Mouse (Mus musculus): ENCODE measurements at regions not wholly inside any gene's neighbourhood (a gene's known extent, or its start where the extent isn't known, plus 50 kb on each side); places are given as distances from the start of the nearest gene placed in this dataset.

DNA sequence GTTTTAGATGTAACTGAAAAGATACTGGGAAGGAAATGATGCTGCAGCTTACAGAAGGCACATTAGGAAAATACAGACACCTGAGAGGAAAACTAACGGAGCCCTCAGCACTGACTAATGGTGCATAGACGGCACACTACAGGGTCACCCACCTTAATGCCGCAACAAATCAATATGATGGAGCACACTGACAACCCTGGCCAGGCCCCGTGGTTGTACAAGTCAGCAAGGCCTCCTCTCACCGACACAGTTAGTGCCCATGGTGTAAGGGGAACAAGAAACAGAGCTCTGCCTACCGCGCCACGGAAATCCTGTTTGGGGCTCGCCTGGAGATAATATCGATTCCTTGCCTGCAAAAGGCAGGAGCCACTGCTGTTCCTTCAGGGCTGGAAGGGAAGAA, 273.9 kb downstream of the Prim2 start:
- WGBS, result 81% methylated on average over 10 of the region's 10 CpGs

DNA sequence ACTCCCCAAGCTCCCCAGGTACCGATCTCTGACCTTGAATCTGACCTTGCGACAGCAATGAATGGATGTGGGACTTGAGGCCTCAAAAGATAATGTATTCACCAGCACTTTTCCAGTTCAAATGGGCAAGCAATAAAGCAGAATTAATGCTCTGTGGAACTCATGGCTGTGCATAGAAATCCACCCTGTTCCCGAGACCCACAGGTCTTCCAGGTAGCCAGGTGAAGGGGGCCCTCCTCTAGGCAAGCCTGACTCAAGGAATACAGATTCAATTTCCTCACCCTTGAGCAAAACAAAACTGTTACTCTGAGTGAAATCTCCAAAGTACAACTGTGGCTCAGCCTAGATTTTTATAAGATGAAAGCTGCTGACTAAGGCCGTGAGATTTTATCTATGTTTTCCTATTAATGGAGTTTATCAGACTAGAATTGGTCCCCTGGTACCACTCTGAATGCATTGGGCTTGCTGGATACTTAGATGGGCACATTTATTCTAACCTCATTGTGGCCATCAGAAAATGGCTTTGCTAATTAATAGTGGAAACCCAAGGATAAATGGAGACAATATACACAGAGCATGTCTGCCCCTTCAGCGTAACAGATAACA, 274.5 kb downstream of the Prim2 start:
- H3K9ac ChIP-seq, result no peak overlapping the region
- no peaks in the 10 kb centered on the region for H3K27me3 ChIP-seq (replicated peaks)
- 77% methylated on average over 5 of the region's 5 CpGs for WGBS
- no peak overlapping the region for H3K27ac ChIP-seq (ENCODE audit: poor library complexity, severe bottlenecking)
- H3K4me2 ChIP-seq, result no peak overlapping the region
- no peaks in the 10 kb centered on the region for H3K4me1 ChIP-seq (replicated peaks)
- H3K36me3 ChIP-seq, result no peaks in the 10 kb centered on the region
- H3K4me3 ChIP-seq, result no peak overlapping the region
- ATAC-seq (ENCODE audit: insufficient number of reproducible peaks, low FRiP score), result no peak
- no peaks in the 10 kb centered on the region for H3K9me3 ChIP-seq (replicated peaks)

More for the DNA sequence above, 273.9 kb downstream of the Prim2 start:
- no peaks in the 10 kb centered on the region for H3K36me3 ChIP-seq
- no peak overlapping the region for H3K4me3 ChIP-seq
- no peak overlapping the region for H3K27ac ChIP-seq (ENCODE audit: poor library complexity, severe bottlenecking)
- H3K27me3 ChIP-seq (replicated peaks), result no peaks in the 10 kb centered on the region
- no peak for ATAC-seq (ENCODE audit: insufficient number of reproducible peaks, low FRiP score)
- H3K9ac ChIP-seq, result no peak overlapping the region
- no peaks in the 10 kb centered on the region for H3K4me1 ChIP-seq (replicated peaks)
- no peaks in the 10 kb centered on the region for H3K9me3 ChIP-seq (replicated peaks)
- no peak overlapping the region for H3K4me2 ChIP-seq

DNA sequence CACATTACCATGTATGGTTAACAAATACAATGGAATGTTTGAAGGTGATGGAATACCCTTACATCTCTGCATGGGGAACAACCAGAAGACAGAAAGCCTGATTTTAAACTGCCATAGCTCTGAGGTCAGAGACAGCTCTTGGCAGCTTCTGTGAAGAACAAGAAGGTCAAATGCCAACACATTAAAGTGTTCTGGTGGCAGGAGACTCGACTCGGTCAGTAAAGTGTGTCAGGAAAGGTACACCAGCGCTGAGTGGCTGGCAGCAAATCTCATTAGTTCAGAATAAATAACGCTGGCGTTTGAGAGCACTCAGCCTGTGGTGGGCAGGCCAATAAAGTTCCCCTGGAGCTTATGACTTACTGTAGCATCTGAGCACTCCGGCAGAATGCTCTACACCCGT, 298.8 kb downstream of the Prim2 start:
- H3K4me1 ChIP-seq (replicated peaks), result no peaks in the 10 kb centered on the region
- no peak overlapping the region for H3K4me3 ChIP-seq
- no peaks in the 10 kb centered on the region for H3K9me3 ChIP-seq (replicated peaks)
- H3K36me3 ChIP-seq, result no peaks in the 10 kb centered on the region
- H3K9ac ChIP-seq, result no peak overlapping the region
- H3K4me2 ChIP-seq, result no peak overlapping the region
- ATAC-seq (ENCODE audit: insufficient number of reproducible peaks, low FRiP score), result no peak
- 58% methylated on average over 7 of the region's 7 CpGs for WGBS
- H3K27ac ChIP-seq (ENCODE audit: poor library complexity, severe bottlenecking), result no peak overlapping the region
- H3K27me3 ChIP-seq (replicated peaks), result no peaks in the 10 kb centered on the region

DNA sequence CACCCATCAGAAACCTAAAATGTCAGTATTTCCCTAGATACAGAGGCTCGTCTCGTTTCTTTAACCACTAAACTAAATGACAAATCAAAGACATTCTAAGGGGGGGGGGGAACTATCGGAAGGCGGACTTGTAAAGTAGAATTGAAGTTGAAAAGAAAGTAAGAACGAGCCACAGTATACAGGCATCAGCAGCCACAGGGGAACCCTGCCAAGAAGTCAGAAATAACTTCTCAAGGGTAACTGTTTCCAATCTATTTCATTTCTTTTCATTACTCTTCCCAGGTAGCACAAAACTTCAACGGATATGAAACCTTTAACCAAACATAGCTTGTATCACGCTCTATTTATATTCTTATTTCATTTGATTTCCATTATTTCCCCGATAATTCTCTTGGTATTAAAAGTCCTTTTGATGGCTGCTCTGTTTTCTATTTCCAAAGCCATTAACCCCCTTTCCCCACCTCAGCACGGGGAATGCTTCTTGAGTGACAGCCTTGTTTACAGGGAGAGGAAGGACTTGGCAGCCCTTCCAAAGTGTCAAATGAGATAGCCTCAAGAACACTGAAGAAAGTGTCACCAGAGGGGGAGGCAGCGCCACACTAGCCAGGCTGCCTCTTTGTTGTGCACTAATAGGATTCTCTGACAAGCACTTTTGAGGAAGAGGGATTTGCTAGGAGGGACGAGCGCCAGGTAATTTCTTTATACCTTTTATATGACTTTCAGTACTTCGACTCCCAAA, 306.7 kb downstream of the Prim2 start:
- H3K36me3 ChIP-seq, result no peaks in the 10 kb centered on the region
- no peak overlapping the region for H3K27ac ChIP-seq (ENCODE audit: poor library complexity, severe bottlenecking)
- H3K9me3 ChIP-seq (replicated peaks), result no peaks in the 10 kb centered on the region
- no peak overlapping the region for H3K4me3 ChIP-seq
- H3K27me3 ChIP-seq (replicated peaks), result no peaks in the 10 kb centered on the region
- H3K9ac ChIP-seq, result no peak overlapping the region
- peak overlapping the region; percentile 46 for H3K4me2 ChIP-seq
- no peaks in the 10 kb centered on the region for H3K4me1 ChIP-seq (replicated peaks)
- no peak for ATAC-seq (ENCODE audit: insufficient number of reproducible peaks, low FRiP score)
- 29% methylated on average over 13 of the region's 13 CpGs for WGBS

DNA sequence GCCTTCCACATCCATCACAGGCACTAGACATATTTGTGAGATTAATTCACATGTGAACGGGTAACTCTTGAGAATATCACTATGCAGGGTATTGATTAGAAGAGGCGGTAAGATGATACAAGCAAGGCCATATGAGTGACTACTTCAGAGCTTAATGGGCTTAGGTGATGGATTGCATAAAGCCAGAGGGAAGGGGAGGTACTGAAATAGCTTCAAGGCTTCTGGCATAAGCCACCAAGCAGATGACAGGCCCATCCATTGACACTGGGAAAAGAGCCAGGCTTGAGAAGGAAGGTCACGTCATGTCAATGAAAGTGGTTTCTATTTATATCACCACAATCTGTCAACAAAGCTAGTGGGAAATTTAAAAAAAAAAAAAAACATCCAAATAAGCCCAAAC, 335.5 kb downstream of the Prim2 start:
- Histone ChIP-seq H3K27ac (ENCODE audit: poor library complexity, severe bottlenecking) (no peak overlapping the region), H3K4me1 (replicated peaks) (peaks cover 9% of the 10 kb centered on the region; the same call in 1 of the 2 replicates), H3K36me3 (no peaks in the 10 kb centered on the region), H3K9me3 (replicated peaks) (no peaks in the 10 kb centered on the region), H3K27me3 (replicated peaks) (no peaks in the 10 kb centered on the region), H3K9ac (no peak overlapping the region), H3K4me3 (no peak overlapping the region), H3K4me2 (no peak overlapping the region)
- peak; percentile 81 for ATAC-seq (ENCODE audit: insufficient number of reproducible peaks, low FRiP score)
- 28% methylated on average over 3 of the region's 3 CpGs for WGBS
